9 mouse cellular contexts compared by ENCODE assay signal in genomic region chr16:45330298-45330697, GRCm38 (mm10).
DNase-seq lines count a peak whose midpoint lies in the region; TF ChIP-seq lines count a peak whose summit lies in the region.
"Had no signal": no experiment of that assay in that cellular context is flagged by ENCODE, and none has a peak within 500 bp of the region (broad histone marks: within the 10 kb centered on the region; RNA-seq: fewer than 3 reads in every experiment).

No protein-coding gene starts in this region.

- peak; percentile 6 to 10 for DNase-seq in cerebellum, postnatal 14 days
- DNase-seq in cerebellum, adult 11-12 months: no peak
- DNase-seq in layer of hippocampus, adult 2 months (ENCODE audit: low spot score in 2 of 2): no peak
- DNase-seq in layer of hippocampus, adult 9-10 months (ENCODE audit: low spot score): no peak
- peak; percentile 51 for DNase-seq in adipocyte (ENCODE audit: low spot score)
- DNase-seq in lung, postnatal 10 days: peak; percentile 38
- DNase-seq in adrenal gland, postnatal 4 days (ENCODE audit: low spot score in 2 of 2): no peak
- DNase-seq in cerebellum, postnatal 36 days: no peak
- DNase-seq: forebrain, postnatal 0 days had no signal

- H3K27ac ChIP-seq in layer of hippocampus, adult 2 months: no peak overlapping the region; the same call in 1 of the 2 replicates

- TF ChIP-seq CTCF in layer of hippocampus, adult 2 months (conservative IDR thresholded peaks at IDR 0.05): peak; percentile 75

- H3K4me3 ChIP-seq in layer of hippocampus, adult 2 months: no peak overlapping the region

Comparison
In these comparisons a context has a peak if more than half of its experiments do, and no peak if none do; other contexts are left out.
1. DNase-seq: peak in cerebellum, postnatal 14 days (2 of 2), adipocyte (single experiment) and lung, postnatal 10 days (single experiment); none in cerebellum, adult 11-12 months (single experiment), layer of hippocampus, adult 2 months (0 of 2), layer of hippocampus, adult 9-10 months (single experiment), adrenal gland, postnatal 4 days (0 of 2) and cerebellum, postnatal 36 days (0 of 2).